Mouse (Mus musculus): ENCODE results near the gene Frmd6.

The Frmd6 gene

GRCm38 (mm10) chr12:70809957-70810356 is 15.4 kb upstream of the Frmd6 start:
- DNase-seq: no peak

GRCm38 (mm10) chr12:70811772-70812171 is 13.5 kb upstream of the Frmd6 start:
- DNase-seq: no peak

- DNase-seq: no peak
Measured at GRCm38 (mm10) chr12:70812176-70812575, 13.1 kb upstream of the Frmd6 start.

GRCm38 (mm10) chr12:70812822-70813465 is 12.4 kb upstream of the Frmd6 start:
- no peak for DNase-seq

- no peak for DNase-seq
Measured at GRCm38 (mm10) chr12:70816731-70817130, 8.6 kb upstream of the Frmd6 start.

GRCm38 (mm10) chr12:70824017-70824416 is 1.3 kb upstream of the Frmd6 start:
- no peak for DNase-seq

GRCm38 (mm10) chr12:70825651-70826317 is 470 bp downstream of the Frmd6 start:
- DNase-seq: peak; percentile 73

GRCm38 (mm10) chr12:70826318-70827072 is 1.2 kb downstream of the Frmd6 start:
- peak; percentile 81 for DNase-seq

GRCm38 (mm10) chr12:70827187-70827900 is 2.0 kb downstream of the Frmd6 start:
- peak; percentile 63 for DNase-seq

- DNase-seq: peak; percentile 49
Measured at GRCm38 (mm10) chr12:70827901-70828271, 2.6 kb downstream of the Frmd6 start.

- no peak for DNase-seq
Measured at GRCm38 (mm10) chr12:70830982-70831566, 5.8 kb downstream of the Frmd6 start.

- DNase-seq: no peak
Measured at GRCm38 (mm10) chr12:70832216-70832998, 7.1 kb downstream of the Frmd6 start.

- DNase-seq: no peak
Measured at GRCm38 (mm10) chr12:70833050-70833449, 7.7 kb downstream of the Frmd6 start.

- DNase-seq: no peak
Measured at GRCm38 (mm10) chr12:70834043-70834442, 8.7 kb downstream of the Frmd6 start.

GRCm38 (mm10) chr12:70835004-70835403 is 9.7 kb downstream of the Frmd6 start:
- DNase-seq: no peak

GRCm38 (mm10) chr12:70837792-70838321 is 12.5 kb downstream of the Frmd6 start:
- DNase-seq: no peak

- DNase-seq: no peak
Measured at GRCm38 (mm10) chr12:70845371-70845770, 20.1 kb downstream of the Frmd6 start.

GRCm38 (mm10) chr12:70849024-70849423 is 23.7 kb downstream of the Frmd6 start:
- no peak for DNase-seq

- DNase-seq: no peak
Measured at GRCm38 (mm10) chr12:70849517-70850291, 24.4 kb downstream of the Frmd6 start.

GRCm38 (mm10) chr12:70851342-70851960 is 26.1 kb downstream of the Frmd6 start:
- no peak for DNase-seq

Data from embryo, embryonic 11 days (tissue).